Mouse (Mus musculus): ENCODE measurements around the gene Syna.

The Syna gene

GRCm38 (mm10) chr5:134525971-134526711 is 33.8 kb downstream of the Syna start:
- DNase-seq: no peak

- DNase-seq: no peak
Observed at GRCm38 (mm10) chr5:134523728-134524127, 36.2 kb downstream of the Syna start.

GRCm38 (mm10) chr5:134522524-134522923 is 37.4 kb downstream of the Syna start:
- no peak for DNase-seq

- peak in 1 of 2 experiments; percentile 30 for DNase-seq
Observed at GRCm38 (mm10) chr5:134521806-134522205, 38.2 kb downstream of the Syna start.

- DNase-seq: no peak
Observed at GRCm38 (mm10) chr5:134521131-134521530, 38.8 kb downstream of the Syna start.

GRCm38 (mm10) chr5:134520120-134520519 is 39.9 kb downstream of the Syna start:
- DNase-seq: no peak

GRCm38 (mm10) chr5:134519471-134519870 is 40.5 kb downstream of the Syna start:
- DNase-seq: no peak

- no peak for DNase-seq
Observed at GRCm38 (mm10) chr5:134512086-134512485, 47.9 kb downstream of the Syna start.

GRCm38 (mm10) chr5:134510266-134510665 is 49.7 kb downstream of the Syna start:
- DNase-seq: no peak

- DNase-seq: no peak
Observed at GRCm38 (mm10) chr5:134508965-134509364, 51.0 kb downstream of the Syna start.
